Mouse (Mus musculus) ES-E14 (cell line): ENCODE measurements around the gene 0610010F05Rik. TPM values are rescaled to one million over a fixed set of nuclear protein-coding genes. Genes with fewer than 3 reads are reported as not detected.

Experiments
- DNase-seq: peaks from one replicate; pipeline ENCODE4 v3.0.0-alpha.2; 2013; ENCODE audit warnings: low read depth, low spot score
- H3K27ac ChIP-seq: 2 replicates; pipeline ENCODE4 v1.5.1; 2012; ENCODE audit warnings: low read depth, mild to moderate bottlenecking, low read length, moderate library complexity, mixed read lengths; ENCODE audit not compliant: poor library complexity, insufficient read depth, severe bottlenecking
- H3K36me3 ChIP-seq: 2 replicates; pipeline ENCODE4 v1.6.1; 2012; ENCODE audit warnings: mild to moderate bottlenecking, low read length, moderate library complexity, mixed read lengths; ENCODE audit not compliant: control insufficient read depth, poor library complexity, insufficient read depth, severe bottlenecking
- H3K4me1 ChIP-seq, 2 experiments: fragments of 150-350 bp in 1 of 2; sonication (generic) in 1 of 2; 2 replicates each; pipeline ENCODE4 v1.6.1; 2012; ENCODE audit warnings: low read length in 2 of 2, mild to moderate bottlenecking in 1 of 2, mixed read lengths in 1 of 2; ENCODE audit not compliant: control insufficient read depth in 2 of 2, insufficient read depth in 2 of 2, poor library complexity in 1 of 2
- H3K4me3 ChIP-seq, 2 experiments: fragments of 150-350 bp in 1 of 2; sonication (generic) in 1 of 2; 2 replicates each; pipeline ENCODE4 v1.5.1; 2012; ENCODE audit warnings: low read length in 2 of 2, low read depth in 1 of 2, mild to moderate bottlenecking in 1 of 2, mixed read lengths in 1 of 2; ENCODE audit not compliant: insufficient read depth in 1 of 2, poor library complexity in 1 of 2, severe bottlenecking in 1 of 2
- H3K9ac ChIP-seq: 2 replicates; pipeline ENCODE4 v1.6.1; 2012; ENCODE audit warnings: low read depth, mild to moderate bottlenecking, low read length, mixed read lengths; ENCODE audit not compliant: poor library complexity, insufficient read depth, severe bottlenecking
- H3K9me3 ChIP-seq: fragments of 150-350 bp; sonication (generic); 2 replicates; pipeline ENCODE4 v1.6.1; 2012; ENCODE audit warnings: low read depth, mild to moderate bottlenecking, low read length; ENCODE audit not compliant: control insufficient read depth, insufficient read depth
- CHD2 ChIP-seq: IDR thresholded peaks from 2 replicates; pipeline ENCODE4 v1.6.1; 2014; ENCODE audit warnings: mild to moderate bottlenecking, low read depth, low read length, inconsistent platforms
- HCFC1 ChIP-seq: IDR thresholded peaks from 2 replicates; pipeline ENCODE4 v1.6.1; 2012; ENCODE audit warnings: low read length, inconsistent platforms, borderline replicate concordance; ENCODE audit not compliant: insufficient read depth
- MAFK ChIP-seq: IDR thresholded peaks from 2 replicates; pipeline ENCODE4 v1.6.1; 2014; ENCODE audit warnings: mild to moderate bottlenecking, low read depth, low read length, inconsistent platforms; ENCODE audit not compliant: insufficient read depth
- ZC3H11A ChIP-seq: IDR thresholded peaks from 2 replicates; pipeline ENCODE4 v1.6.1; 2012; ENCODE audit warnings: low read depth, mild to moderate bottlenecking, inconsistent platforms, low read length, borderline replicate concordance
- ZNF384 ChIP-seq: IDR thresholded peaks from 2 replicates; pipeline ENCODE4 v1.6.1; 2012; ENCODE audit warnings: low read depth, low read length, inconsistent platforms
- in situ Hi-C, 2 experiments: fragments of 600-800 bp; cut with MboI; formaldehyde crosslinking; loops; one replicate each; pipeline ENCODE4 v1.15.1; 2025; ENCODE audit warnings: low sequenced_read_pairs in 2 of 2, inconsistent platforms in 1 of 2; ENCODE audit not compliant: unreplicated experiment in 2 of 2
- total RNA-seq: library from RNA; depleted of rRNA; stranded (reverse); fragments of 300-350 nt; gene quantifications from 2 replicates; pipeline ENCODE4 v1.2.3, GENCODE M21; 2012

The 0610010F05Rik gene
- total RNA-seq, 1 experiment, result 8.5 TPM

- Histone ChIP-seq H3K9me3 (no peaks in the 10 kb centered on the region), H3K4me3 (no peak overlapping the region), H3K4me1 (peaks cover 0 to 2% of the 10 kb centered on the region in 2 experiments; a peak in 1 of 4 replicates), H3K36me3 (peaks cover 13% of the 10 kb centered on the region), H3K9ac (no peak overlapping the region), H3K27ac (no peak overlapping the region)
- in situ Hi-C loops, result loop anchor here in 1 of 2 experiments (10.0 kb wide), 1 partner anchor 279 kb away; no protein-coding TSS in a partner anchor
- TF ChIP-seq HCFC1 (no peak), ZNF384 (no peak), CHD2 (no peak)
- DNase-seq, result no peak
These were observed 42.7 kb upstream of the 0610010F05Rik start for GRCm38 (mm10) chr11:23676100-23676499.

DNA sequence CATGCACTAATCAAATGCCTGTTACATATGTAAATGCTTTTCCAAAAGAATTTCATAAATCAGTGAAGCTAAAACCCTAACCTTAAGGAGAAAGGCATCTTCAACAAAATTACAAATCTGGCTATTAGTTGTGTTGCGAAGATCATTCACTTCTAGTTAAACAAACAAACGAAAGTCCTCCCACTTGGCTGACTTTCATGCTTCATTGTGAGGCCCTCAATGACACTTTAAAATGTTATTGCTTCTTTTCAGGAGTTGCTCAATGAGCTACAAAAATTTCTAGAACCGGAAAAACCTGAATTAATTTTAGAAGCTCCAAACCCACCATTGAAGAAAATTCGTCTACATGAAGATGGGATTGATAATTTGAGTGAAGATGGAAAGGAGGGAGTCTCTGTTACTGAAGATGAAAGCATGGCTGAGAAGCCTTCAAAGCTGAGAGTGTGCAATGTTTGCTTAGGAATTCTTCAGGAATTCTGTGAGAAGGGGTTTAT lies 38.9 kb upstream of the 0610010F05Rik start:
- no peak overlapping the region for H3K4me3 ChIP-seq
- no peak for DNase-seq
- no peaks in the 10 kb centered on the region for H3K9me3 ChIP-seq
- H3K4me1 ChIP-seq, result no peaks in the 10 kb centered on the region
- no peak overlapping the region for H3K9ac ChIP-seq
- no peak for TF ChIP-seq HCFC1
- TF ChIP-seq MAFK, result no peak
- TF ChIP-seq ZC3H11A, result no peak
- no peak for TF ChIP-seq ZNF384
- TF ChIP-seq CHD2, result no peak
- no peak overlapping the region for H3K27ac ChIP-seq
- H3K36me3 ChIP-seq, result peaks cover 6% of the 10 kb centered on the region
- in situ Hi-C loops, result loop anchor here in 1 of 2 experiments (10.0 kb wide), 1 partner anchor 282 kb away; no protein-coding TSS in a partner anchor

DNA sequence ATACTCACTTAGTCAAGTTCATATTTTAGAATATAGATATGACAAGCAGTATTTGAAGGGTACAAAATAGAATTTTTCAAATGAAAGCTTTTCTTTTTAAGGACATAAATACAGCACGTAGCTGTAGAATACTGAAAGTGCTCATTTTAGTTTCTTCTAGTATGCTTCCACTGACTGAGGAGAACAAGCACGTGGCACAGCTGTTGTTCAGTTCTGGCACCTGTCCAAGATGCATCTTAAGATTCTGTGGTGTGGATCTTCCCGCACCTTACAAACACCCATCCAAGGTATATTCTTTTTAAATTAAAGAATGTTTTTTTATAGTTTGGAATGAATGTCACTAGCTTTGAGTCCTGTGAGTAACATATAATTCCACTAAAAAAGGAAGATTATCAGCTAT lies 33.7 kb upstream of the 0610010F05Rik start:
- peaks cover 2% of the 10 kb centered on the region; the same call in 1 of the 2 replicates for H3K36me3 ChIP-seq
- TF ChIP-seq MAFK (no peak), HCFC1 (no peak), CHD2 (no peak), ZNF384 (no peak), ZC3H11A (no peak)
- in situ Hi-C loops, result no loop called here
- peak overlapping the region; percentile 31; the same call in 1 of the 2 replicates for H3K9ac ChIP-seq
- no peak overlapping the region for H3K27ac ChIP-seq
- peak overlapping the region; percentile 25 to 97; a peak in 3 of 4 replicates for H3K4me3 ChIP-seq
- no peaks in the 10 kb centered on the region for H3K9me3 ChIP-seq
- DNase-seq, result no peak
- peaks cover 2 to 3% of the 10 kb centered on the region in 2 experiments for H3K4me1 ChIP-seq

GRCm38 (mm10) chr11:23666526-23666925 lies 33.1 kb upstream of the 0610010F05Rik start:
- Histone ChIP-seq H3K4me3 (peak overlapping the region; percentile 92 to 97), H3K9me3 (no peaks in the 10 kb centered on the region), H3K36me3 (peaks cover 2% of the 10 kb centered on the region; the same call in 1 of the 2 replicates), H3K27ac (peak overlapping the region; percentile 89; the same call in 1 of the 2 replicates), H3K4me1 (peaks cover 2 to 3% of the 10 kb centered on the region in 2 experiments), H3K9ac (peak overlapping the region; percentile 86)
- DNase-seq, result no peak
- in situ Hi-C loops, result no loop called here
- peak; percentile 2; the same call in 1 of the 2 replicates for TF ChIP-seq HCFC1
- TF ChIP-seq ZNF384, result no peak
